ENCODE assay signal across 16 mouse cellular contexts in genomic region chr6:73427273-73427812, GRCm38 (mm10). TPM values are rescaled to one million over a fixed set of nuclear protein-coding genes. Genes with fewer than 3 reads are reported as not detected.
DNase-seq lines count a peak whose midpoint lies in the region; ATAC-seq lines count a peak whose summit lies in the region.
"Had no signal": no experiment of that assay in that cellular context is flagged by ENCODE, and none has a peak within 500 bp of the region (broad histone marks: within the 10 kb centered on the region; RNA-seq: fewer than 3 reads in every experiment).

No protein-coding gene starts in this region.

- H3K4me2 ChIP-seq in neural tube, embryonic 11.5 days (ENCODE audit: low read depth), result no peak overlapping the region
- no peak overlapping the region for H3K4me2 ChIP-seq in neural tube, embryonic 15.5 days
- no peak overlapping the region for H3K4me2 ChIP-seq in hindbrain, embryonic 12.5 days (replicated peaks)
- H3K4me2 ChIP-seq: liver, embryonic 13.5 days had no signal

- H3K27me3 ChIP-seq in neural tube, embryonic 11.5 days (ENCODE audit: control insufficient read depth, insufficient read depth, low read length), result no peaks in the 10 kb centered on the region
- H3K27me3 ChIP-seq in neural tube, embryonic 15.5 days (replicated peaks), result no peaks in the 10 kb centered on the region
- H3K27me3 ChIP-seq in hindbrain, embryonic 12.5 days, result no peaks in the 10 kb centered on the region; the same call in 1 of the 2 replicates
- H3K27me3 ChIP-seq: CH12.LX; liver, embryonic 13.5 days had no signal

- H3K36me3 ChIP-seq in neural tube, embryonic 11.5 days (ENCODE audit: control insufficient read depth, insufficient read depth, low read length), result no peaks in the 10 kb centered on the region
- no peaks in the 10 kb centered on the region for H3K36me3 ChIP-seq in neural tube, embryonic 15.5 days
- no peaks in the 10 kb centered on the region for H3K36me3 ChIP-seq in hindbrain, embryonic 12.5 days
- H3K36me3 ChIP-seq: liver, embryonic 13.5 days had no signal

- H3K9me3 ChIP-seq in neural tube, embryonic 11.5 days (ENCODE audit: control insufficient read depth, low read length), result no peaks in the 10 kb centered on the region
- no peaks in the 10 kb centered on the region for H3K9me3 ChIP-seq in neural tube, embryonic 15.5 days (replicated peaks)
- H3K9me3 ChIP-seq in hindbrain, embryonic 12.5 days (replicated peaks), result no peaks in the 10 kb centered on the region

- no peak overlapping the region for H3K27ac ChIP-seq in neural tube, embryonic 11.5 days (ENCODE audit: low read depth, low read length)
- H3K27ac ChIP-seq in neural tube, embryonic 15.5 days (replicated peaks), result no peak overlapping the region
- no peak overlapping the region for H3K27ac ChIP-seq in hindbrain, embryonic 12.5 days
- H3K27ac ChIP-seq: liver, embryonic 13.5 days had no signal

- no peak overlapping the region for H3K4me3 ChIP-seq in neural tube, embryonic 11.5 days (ENCODE audit: low read depth, low read length)
- no peak overlapping the region for H3K4me3 ChIP-seq in neural tube, embryonic 15.5 days (replicated peaks)
- H3K4me3 ChIP-seq in hindbrain, embryonic 12.5 days, result no peak overlapping the region
- H3K4me3 ChIP-seq: liver, embryonic 13.5 days had no signal

- H3K9ac ChIP-seq in neural tube, embryonic 11.5 days (ENCODE audit: low read length), result no peak overlapping the region
- H3K9ac ChIP-seq in neural tube, embryonic 15.5 days (replicated peaks), result no peak overlapping the region
- no peak overlapping the region for H3K9ac ChIP-seq in hindbrain, embryonic 12.5 days
- H3K9ac ChIP-seq: liver, embryonic 13.5 days had no signal

- no peak for DNase-seq in neural tube, embryonic 11.5 days (ENCODE audit: low spot score)
- peak; percentile 65 for DNase-seq in embryo, embryonic 10 days (ENCODE audit: low spot score)
- peak; percentile 38 for DNase-seq in retina, postnatal 1 day
- no peak for DNase-seq in ovary, postnatal 10 days (ENCODE audit: low spot score)
- no peak for DNase-seq in left cerebral cortex, postnatal 25 days (ENCODE audit: low spot score in 2 of 2)
- DNase-seq in left cerebral cortex, postnatal 14 days (ENCODE audit: low spot score in 2 of 2), result no peak
- DNase-seq: kidney, adult 2 months; left cerebral cortex, postnatal 4 days; liver, embryonic 13.5 days; right cerebral cortex, adult 18-20 months; thymus, adult 18-20 months had no signal

- 19% methylated on average over 1 of the region's 1 CpGs for WGBS in neural tube, embryonic 11.5 days
- 6% methylated on average over 1 of the region's 1 CpGs for WGBS in neural tube, embryonic 15.5 days
- WGBS in hindbrain, embryonic 12.5 days, result 25% methylated on average over 1 of the region's 1 CpGs

- H3K4me1 ChIP-seq in neural tube, embryonic 11.5 days (ENCODE audit: control insufficient read depth, insufficient read depth, low read length), result no peaks in the 10 kb centered on the region
- peaks cover 14% of the 10 kb centered on the region for H3K4me1 ChIP-seq in neural tube, embryonic 15.5 days
- peaks cover 19% of the 10 kb centered on the region for H3K4me1 ChIP-seq in hindbrain, embryonic 12.5 days
- H3K4me1 ChIP-seq: liver, embryonic 13.5 days had no signal

- intact Hi-C loops in left cerebral cortex, postnatal 25 days (cut with DNase I), result no loop called here
- intact Hi-C loops in left cerebral cortex, postnatal 14 days (cut with DNase I), result no loop called here

- peak; percentile 46 for ATAC-seq in neural tube, embryonic 11.5 days (ENCODE audit: insufficient read depth, low FRiP score, low TSS enrichment)
- ATAC-seq in neural tube, embryonic 15.5 days (ENCODE audit: low FRiP score), result no peak
- ATAC-seq in hindbrain, embryonic 12.5 days (ENCODE audit: low FRiP score), result peak; percentile 50

RNA-seq across cellular contexts. Expression of gene 4931417E11Rik, which starts 42.1 kb away (rescaled TPM):
- polyA plus RNA-seq in neural tube, embryonic 11.5 days (2014; fragmentation: Nextera tagmentation; extraction: Ambion mirVana), result not detected in 2 replicates
- not detected in 2 replicates for polyA plus RNA-seq in neural tube, embryonic 15.5 days (2015; fragmentation: Nextera tagmentation; extraction: Ambion mirVana)
- not detected in 2 replicates for polyA plus RNA-seq in hindbrain, embryonic 12.5 days (2016; fragmentation: Nextera tagmentation; extraction: Ambion mirVana)
- total RNA-seq in left cerebral cortex, postnatal 25 days (2021), result not detected
- total RNA-seq in left cerebral cortex, postnatal 14 days (2021), result not detected
- total RNA-seq: CH12.LX; granulocyte monocyte progenitor cell, adult 5-6 weeks; heart, postnatal 25 days; left cerebral cortex, postnatal 4 days had no signal
- polyA plus RNA-seq: liver, embryonic 13.5 days had no signal

Comparison
In these comparisons a context has a peak if more than half of its experiments do, and no peak if none do; other contexts are left out.
1. DNase-seq: peak in embryo, embryonic 10 days (single experiment) and retina, postnatal 1 day (single experiment); none in neural tube, embryonic 11.5 days (single experiment), ovary, postnatal 10 days (single experiment), left cerebral cortex, postnatal 25 days (0 of 2) and left cerebral cortex, postnatal 14 days (0 of 2).